Mouse (Mus musculus) cerebellum, adult 2 months (tissue): Measurements from ENCODE around the gene Clasrp. TPM values are rescaled to one million over a fixed set of nuclear protein-coding genes. Genes with fewer than 3 reads are reported as not detected.

Experiments
- DNase-seq, 2 experiments: peaks; one replicate each; pipeline ENCODE4 v3.0.0; 2021
- H3K27ac ChIP-seq: fragments of 200-500 bp; 2 replicates; pipeline ENCODE4 v1.5.1; 2012; ENCODE audit warnings: low read length, control low read depth, inconsistent platforms; ENCODE audit not compliant: insufficient read depth
- H3K27me3 ChIP-seq: fragments of 200-500 bp; 2 replicates; pipeline ENCODE4 v1.6.1; 2012; ENCODE audit warnings: inconsistent platforms, mild to moderate bottlenecking, low read length, moderate library complexity; ENCODE audit not compliant: control insufficient read depth, insufficient read depth
- H3K4me1 ChIP-seq: fragments of 200-500 bp; 2 replicates; pipeline ENCODE4 v1.6.1; 2011; ENCODE audit warnings: low read length; ENCODE audit not compliant: control insufficient read depth, insufficient read depth
- H3K4me3 ChIP-seq: fragments of 200-500 bp; replicated peaks from 2 replicates; pipeline ENCODE3; 2011; ENCODE audit warnings: mild to moderate bottlenecking, low read depth, low read length, control low read depth; ENCODE audit not compliant: insufficient read depth
- CTCF ChIP-seq: fragments of 200-500 bp; IDR thresholded peaks from 2 replicates; pipeline ENCODE4 v1.5.1; 2011; ENCODE audit warnings: low read depth, mild to moderate bottlenecking, control low read depth, low read length, moderate library complexity, borderline replicate concordance; ENCODE audit not compliant: insufficient read depth
- POLR2A ChIP-seq: fragments of 200-500 bp; IDR thresholded peaks from 2 replicates; pipeline ENCODE4 v1.6.1; 2011; ENCODE audit warnings: low read length, control low read depth, borderline replicate concordance; ENCODE audit not compliant: insufficient read depth
- WGBS: fragments of 180-500 bp; shearing (Covaris S2); methylation state at CpG from one replicate; pipeline ENCODE4 v1.1.7; 2018; 5-methylcytosine and 5-hydroxymethylcytosine counted together
- polyA plus RNA-seq: library from polyadenylated mRNA; depleted of rRNA; stranded (reverse); fragments of >200 nt; gene quantifications from 2 replicates; pipeline ENCODE4 v1.2.3, GENCODE M21; 2012

The Clasrp gene
- polyA plus RNA-seq, 1 experiment = 151 TPM

DNA sequence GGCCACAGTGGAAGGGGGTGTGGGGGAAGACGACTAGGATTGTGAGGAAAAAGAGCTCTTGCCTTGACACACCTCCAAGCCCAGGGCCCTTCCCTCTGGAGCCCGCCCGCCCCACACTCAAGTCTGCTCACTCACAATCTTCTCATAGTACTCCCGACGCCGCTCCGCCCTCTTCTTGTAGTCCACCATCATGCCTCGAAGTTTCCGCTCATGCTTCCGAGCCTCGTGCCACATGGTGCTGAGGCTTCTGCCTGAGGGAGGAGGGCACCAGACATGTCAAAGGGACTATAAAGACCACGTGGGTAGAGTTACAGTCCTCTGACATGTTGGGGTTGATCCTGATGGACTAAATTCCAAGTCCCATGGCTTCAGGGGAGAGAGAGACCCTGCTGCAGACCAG, 1.2 kb downstream of the Clasrp start:
- peaks cover 16% of the 10 kb centered on the region for H3K4me1 ChIP-seq
- H3K27me3 ChIP-seq = no peaks in the 10 kb centered on the region
- peak overlapping the region; percentile 26; the same call in 1 of the 2 replicates for H3K27ac ChIP-seq
- 72% methylated on average over 12 of the region's 12 CpGs for WGBS
- no peak for DNase-seq
- no peak overlapping the region for H3K4me3 ChIP-seq
- TF ChIP-seq POLR2A = no peak
- no peak for TF ChIP-seq CTCF

DNA sequence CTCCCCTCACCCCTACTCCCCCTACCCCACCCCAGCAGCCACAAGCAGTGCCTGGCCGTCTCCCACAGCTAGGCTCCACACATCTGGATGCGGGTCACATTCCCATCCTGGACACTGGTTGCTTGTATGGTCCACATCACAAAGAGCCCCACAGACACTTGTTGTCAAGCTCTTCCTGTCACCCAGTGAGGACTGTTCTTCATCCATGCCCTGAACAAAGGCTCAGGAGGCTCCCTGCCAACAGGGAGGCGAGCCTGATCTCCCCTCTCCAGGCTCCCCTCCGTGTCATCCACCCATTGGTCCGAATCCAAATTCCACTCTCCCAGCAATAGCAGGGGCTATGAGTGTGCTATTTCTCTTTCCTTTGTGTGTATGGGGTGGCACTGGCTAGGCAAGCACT, 3.7 kb downstream of the Clasrp start:
- peak in 1 of 2 experiments; percentile 60 for DNase-seq
- WGBS = 14% methylated on average over 5 of the region's 5 CpGs
- H3K27ac ChIP-seq = peak overlapping the region; percentile 66; the same call in 1 of the 2 replicates

DNA sequence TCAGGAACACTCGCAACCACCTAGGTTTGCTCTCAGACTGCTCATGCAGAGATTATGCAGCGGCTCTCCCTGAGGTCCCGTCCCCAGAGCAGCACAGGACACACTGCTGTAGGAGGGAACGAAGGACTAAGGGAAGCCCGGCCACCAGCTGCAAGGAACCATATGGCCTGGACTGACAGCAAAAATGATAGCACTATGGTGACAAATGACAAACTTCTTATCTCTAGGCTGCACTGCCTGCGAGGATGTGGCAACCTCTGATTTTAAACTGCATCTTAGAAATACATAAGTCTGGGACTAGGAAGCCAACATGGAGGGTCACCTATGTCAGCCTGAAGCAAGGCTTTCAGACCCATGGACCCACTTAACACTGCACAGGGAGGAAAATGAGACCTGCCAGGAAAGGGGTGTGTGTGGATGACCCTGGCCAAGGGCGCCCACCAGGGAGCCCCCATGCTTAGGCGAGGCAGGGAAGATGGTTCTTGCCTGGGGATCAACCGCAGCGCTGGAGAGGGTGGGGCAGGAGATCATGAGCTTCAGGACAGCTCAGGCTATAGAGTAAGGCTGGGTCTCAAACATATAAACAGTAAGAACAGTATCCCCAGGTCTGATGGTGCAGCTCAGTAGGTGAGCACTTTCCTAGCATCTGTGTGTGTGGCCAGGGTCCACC, 11.1 kb downstream of the Clasrp start:
- no peak for TF ChIP-seq CTCF
- no peak for TF ChIP-seq POLR2A
- H3K27ac ChIP-seq = no peak overlapping the region
- no peaks in the 10 kb centered on the region for H3K27me3 ChIP-seq
- peaks cover 17% of the 10 kb centered on the region for H3K4me1 ChIP-seq
- no peak overlapping the region for H3K4me3 ChIP-seq
- DNase-seq = no peak
- WGBS = 84% methylated on average over 10 of the region's 10 CpGs

More for the DNA sequence above, 3.7 kb downstream of the Clasrp start:
- Histone ChIP-seq H3K4me1 (peaks cover 20% of the 10 kb centered on the region), H3K27me3 (no peaks in the 10 kb centered on the region), H3K4me3 (no peak overlapping the region)
- no peak for TF ChIP-seq CTCF
- TF ChIP-seq POLR2A = no peak

DNA sequence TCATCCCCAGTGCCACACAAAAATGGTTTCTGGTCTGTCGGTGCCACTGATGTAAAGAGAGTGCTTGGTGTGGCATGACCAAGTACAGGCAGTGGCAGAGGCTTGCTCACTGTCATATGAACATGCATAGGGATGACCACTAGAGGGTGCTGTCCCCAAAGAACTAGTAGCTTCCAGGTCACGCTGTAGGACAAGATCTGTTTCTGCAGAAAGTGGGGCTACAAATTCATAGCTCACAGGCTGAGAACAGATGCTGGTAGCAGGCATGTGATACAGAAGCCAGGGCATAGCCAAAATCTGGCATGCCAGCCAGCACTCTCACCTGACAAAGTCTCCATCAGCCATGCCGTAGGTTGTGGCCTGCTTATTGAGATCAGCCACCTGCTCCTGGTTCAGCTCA, 14.4 kb downstream of the Clasrp start:
- peak; percentile 79 to 86 for DNase-seq
- no peak overlapping the region for H3K4me3 ChIP-seq
- H3K4me1 ChIP-seq = peaks cover 13% of the 10 kb centered on the region
- H3K27me3 ChIP-seq = no peaks in the 10 kb centered on the region
- 15% methylated on average over 3 of the region's 3 CpGs for WGBS
- peak overlapping the region; percentile 41 for H3K27ac ChIP-seq
- no peak for TF ChIP-seq POLR2A
- TF ChIP-seq CTCF = peak; percentile 89

DNA sequence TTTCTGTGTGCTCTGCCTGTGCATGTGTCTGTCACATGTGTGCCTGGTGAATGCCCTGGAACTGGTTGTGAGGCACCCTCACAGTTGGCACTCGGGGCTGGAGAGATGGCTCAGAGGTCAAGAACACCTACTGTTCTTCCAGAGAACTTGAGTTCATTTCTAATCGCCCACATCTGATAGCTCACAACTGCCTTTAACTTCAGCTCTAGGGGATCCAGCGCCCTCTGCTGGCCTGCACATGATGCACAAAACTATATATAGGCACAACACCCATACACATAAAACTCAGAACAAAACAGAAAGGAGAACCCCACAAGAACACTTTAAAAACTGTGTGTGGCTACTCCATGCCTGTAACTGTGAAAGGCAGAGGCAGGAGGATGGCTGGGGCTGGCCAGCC, 15.1 kb downstream of the Clasrp start:
- H3K27me3 ChIP-seq = no peaks in the 10 kb centered on the region
- H3K4me1 ChIP-seq = peaks cover 13% of the 10 kb centered on the region
- no peak overlapping the region for H3K27ac ChIP-seq
- TF ChIP-seq POLR2A = no peak
- peak; percentile 39 for TF ChIP-seq CTCF
- H3K4me3 ChIP-seq = no peak overlapping the region
- DNase-seq = peak; percentile 39 to 40
- WGBS = 25% methylated on average over 3 of the region's 3 CpGs

DNA sequence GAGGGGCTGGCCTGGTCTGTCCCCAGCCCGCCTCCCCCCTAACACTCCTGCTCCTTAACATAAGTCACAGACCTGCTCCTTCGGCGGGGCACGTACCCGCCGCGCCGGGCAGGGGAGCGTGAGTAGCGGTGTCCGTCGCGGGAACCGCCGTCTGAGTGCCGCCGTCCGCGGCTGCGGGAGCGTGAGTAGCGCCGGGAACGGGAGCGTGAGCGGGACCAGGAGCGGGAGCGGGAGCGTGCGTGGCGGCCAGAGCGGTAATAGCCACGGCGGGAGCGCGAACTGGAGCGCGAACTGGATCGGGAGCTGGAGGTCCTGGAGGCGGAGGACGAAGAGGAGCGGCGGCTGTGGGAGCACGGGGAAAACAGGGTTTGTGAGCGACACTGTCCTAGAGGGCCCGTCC, 18.0 kb downstream of the Clasrp start:
- Histone ChIP-seq H3K27ac (no peak overlapping the region), H3K27me3 (no peaks in the 10 kb centered on the region), H3K4me1 (peaks cover 13% of the 10 kb centered on the region), H3K4me3 (no peak overlapping the region)
- WGBS = 82% methylated on average over 46 of the region's 46 CpGs
- TF ChIP-seq POLR2A (no peak), CTCF (no peak)
- DNase-seq = no peak

DNA sequence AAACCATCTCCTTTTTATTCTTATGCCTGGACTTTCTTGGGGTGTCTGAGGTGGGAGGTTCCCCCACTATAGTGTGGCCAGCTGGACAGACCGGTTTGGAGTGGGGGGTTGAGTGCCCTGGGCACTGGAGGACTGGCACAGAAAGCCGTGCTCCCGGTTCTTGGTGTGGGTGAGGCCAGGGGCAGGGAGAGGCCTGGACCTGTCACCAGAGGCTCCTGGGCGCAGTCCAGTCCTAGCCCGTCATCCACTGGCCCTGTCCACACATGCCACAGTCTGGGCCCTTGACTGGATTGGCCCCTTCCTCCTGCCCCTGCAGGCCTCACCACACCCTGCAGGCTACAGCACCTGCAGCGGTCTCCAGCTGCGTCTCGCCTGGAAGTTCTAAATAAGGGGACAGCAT, 23.7 kb downstream of the Clasrp start:
- 73% methylated on average over 8 of the region's 8 CpGs for WGBS
- no peak for DNase-seq
- Histone ChIP-seq H3K4me1 (peaks cover 4% of the 10 kb centered on the region; the same call in 1 of the 2 replicates), H3K27ac (no peak overlapping the region), H3K4me3 (no peak overlapping the region), H3K27me3 (no peaks in the 10 kb centered on the region)
- no peak for TF ChIP-seq CTCF
- no peak for TF ChIP-seq POLR2A

DNA sequence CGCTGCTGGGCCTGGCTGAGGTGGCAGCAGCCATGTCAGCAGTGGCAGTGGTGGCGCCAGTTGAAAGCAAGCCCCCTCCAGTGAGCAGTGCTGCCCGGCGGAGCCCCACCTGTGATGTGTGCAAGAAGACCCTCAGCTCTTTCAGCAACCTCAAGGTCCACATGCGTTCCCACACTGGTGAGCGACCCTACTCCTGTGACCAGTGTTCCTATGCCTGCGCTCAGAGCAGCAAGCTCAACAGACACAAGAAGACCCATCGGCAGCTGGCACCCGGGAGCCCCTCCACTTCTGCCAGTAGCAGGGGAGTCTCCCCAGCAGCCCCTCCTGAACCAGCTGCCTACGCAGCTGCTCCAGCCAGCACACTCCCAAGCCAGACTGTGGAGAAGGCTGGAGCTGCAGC, 24.5 kb downstream of the Clasrp start:
- TF ChIP-seq POLR2A (no peak), CTCF (no peak)
- WGBS = 73% methylated on average over 10 of the region's 10 CpGs

More for the DNA sequence above, 24.5 kb downstream of the Clasrp start:
- H3K4me3 ChIP-seq = no peak overlapping the region
- H3K27me3 ChIP-seq = no peaks in the 10 kb centered on the region
- DNase-seq = no peak
- H3K27ac ChIP-seq = no peak overlapping the region
- H3K4me1 ChIP-seq = peaks cover 4% of the 10 kb centered on the region; the same call in 1 of the 2 replicates
